Mouse (Mus musculus) forebrain, embryonic 13.5 days (tissue): ENCODE measurements around the gene Asf1b. TPM values are rescaled to one million over a fixed set of nuclear protein-coding genes. Genes with fewer than 3 reads are reported as not detected.
"Not testable (repeated sequence)": the region's sequence is repeated elsewhere in the genome, so short reads cannot be mapped to it uniquely, and the experiment has no call there.

Experiments used
- ATAC-seq: fragments of 200-750 bp; cut with Nextera tagmentation; 2 replicates; pipeline ENCODE4 v1.8.0; 2017
- H3K27ac ChIP-seq: fragments of 300-500 bp; sonication (generic); 2 replicates; pipeline ENCODE4 v1.5.1; 2015; ENCODE audit warnings: inconsistent platforms, mild to moderate bottlenecking, moderate library complexity
- H3K27me3 ChIP-seq: fragments of 300-500 bp; sonication (generic); 2 replicates; pipeline ENCODE4 v1.6.1; 2015; ENCODE audit warnings: mild to moderate bottlenecking, inconsistent platforms
- H3K36me3 ChIP-seq: fragments of 300-500 bp; sonication (generic); 2 replicates; pipeline ENCODE4 v1.6.1; 2015; ENCODE audit warnings: mild to moderate bottlenecking, inconsistent platforms; ENCODE audit not compliant: poor library complexity, severe bottlenecking
- H3K4me1 ChIP-seq: fragments of 300-500 bp; sonication (generic); 2 replicates; pipeline ENCODE4 v1.6.1; 2015; ENCODE audit warnings: inconsistent platforms
- H3K4me2 ChIP-seq: fragments of 300-500 bp; sonication (generic); 2 replicates; pipeline ENCODE4 v1.6.1; 2015; ENCODE audit warnings: inconsistent platforms, mild to moderate bottlenecking, moderate library complexity
- H3K4me3 ChIP-seq: fragments of 300-500 bp; sonication (generic); 2 replicates; pipeline ENCODE4 v1.5.1; 2015; ENCODE audit warnings: mild to moderate bottlenecking, inconsistent platforms
- H3K9ac ChIP-seq: fragments of 300-500 bp; sonication (generic); 2 replicates; pipeline ENCODE4 v1.6.1; 2015; ENCODE audit warnings: mild to moderate bottlenecking, inconsistent platforms
- H3K9me3 ChIP-seq: fragments of 300-500 bp; sonication (generic); replicated peaks from 2 replicates; pipeline ENCODE4 v1.6.1; 2016; ENCODE audit warnings: inconsistent platforms
- WGBS: fragments of 180-500 bp; shearing (Covaris S2); methylation state at CpG from one replicate; pipeline ENCODE4 v1.1.7; 2015; 5-methylcytosine and 5-hydroxymethylcytosine counted together
- polyA plus RNA-seq: library from polyadenylated mRNA; unstranded; fragments of >200 nt; fragmentation: Nextera tagmentation; extraction: Ambion mirVana; gene quantifications from 2 replicates; pipeline ENCODE4 v1.2.1, GENCODE M21; 2015

Gene Asf1b
- polyA plus RNA-seq, 1 experiment from 2014 or later, result 44.9 TPM

- ATAC-seq, result no peak
- peak overlapping the region; percentile 78 for H3K9ac ChIP-seq
- peak overlapping the region; percentile 76 for H3K4me3 ChIP-seq
- WGBS, result 66% methylated on average over 16 of the region's 16 CpGs
- peaks cover 37% of the 10 kb centered on the region for H3K4me1 ChIP-seq
- peaks cover 42% of the 10 kb centered on the region for H3K36me3 ChIP-seq
- H3K4me2 ChIP-seq, result peak overlapping the region; percentile 84
- no peaks in the 10 kb centered on the region for H3K9me3 ChIP-seq
- H3K27ac ChIP-seq, result no peak overlapping the region; the same call in 1 of the 2 replicates
- H3K27me3 ChIP-seq, result peaks cover 32% of the 10 kb centered on the region
Measured at GRCm38 (mm10) chr8:83999057-83999705, 43.9 kb downstream of the Asf1b start.

- no peaks in the 10 kb centered on the region for H3K9me3 ChIP-seq
- peaks cover 40% of the 10 kb centered on the region for H3K4me1 ChIP-seq
- 86% methylated on average over 2 of the region's 2 CpGs for WGBS
- peaks cover 35% of the 10 kb centered on the region for H3K36me3 ChIP-seq
- H3K27ac ChIP-seq, result no peak overlapping the region
- peaks cover 32% of the 10 kb centered on the region for H3K27me3 ChIP-seq
- ATAC-seq, result no peak
- peak overlapping the region; percentile 78; the same call in 1 of the 2 replicates for H3K9ac ChIP-seq
- H3K4me2 ChIP-seq, result no peak overlapping the region
- no peak overlapping the region; the same call in 1 of the 2 replicates for H3K4me3 ChIP-seq
Measured at GRCm38 (mm10) chr8:83999825-84000224, 44.5 kb downstream of the Asf1b start.

- H3K36me3 ChIP-seq, result peaks cover 33% of the 10 kb centered on the region
- peak within 1 kb of the TSS; percentile 43 for H3K4me2 ChIP-seq
- no peaks in the 10 kb centered on the region for H3K9me3 ChIP-seq
- peaks cover 32% of the 10 kb centered on the region for H3K27me3 ChIP-seq
- no peak for ATAC-seq
- H3K27ac ChIP-seq, result no peak within 1 kb of the TSS
- WGBS, result 15% methylated on average over 61 of the region's 61 CpGs
- peak within 1 kb of the TSS; percentile 43; the same call in 1 of the 2 replicates for H3K9ac ChIP-seq
- peaks cover 42% of the 10 kb centered on the region for H3K4me1 ChIP-seq
- H3K4me3 ChIP-seq, result peak within 1 kb of the TSS; percentile 10; the same call in 1 of the 2 replicates
Measured at GRCm38 (mm10) chr8:84001281-84002000, 46.1 kb downstream of the Asf1b start, which contains the start of gene 1700067K01Rik. TSS of gene 1700067K01Rik (plus strand) at chr8:84001502.

- Histone ChIP-seq H3K9ac (no peak overlapping the region), H3K4me3 (no peak overlapping the region), H3K27ac (no peak overlapping the region), H3K4me1 (peaks cover 39% of the 10 kb centered on the region), H3K9me3 (no peaks in the 10 kb centered on the region), H3K27me3 (peaks cover 32% of the 10 kb centered on the region), H3K4me2 (0 out of 2 replicates have a peak overlapping the region, but pooled peaks have one; percentile 21), H3K36me3 (peaks cover 33% of the 10 kb centered on the region)
- ATAC-seq, result no peak
- WGBS, result 58% methylated on average over 12 of the region's 12 CpGs
Measured at GRCm38 (mm10) chr8:84002957-84003611, 47.8 kb downstream of the Asf1b start.

- H3K27me3 ChIP-seq, result peaks cover 32% of the 10 kb centered on the region
- H3K9me3 ChIP-seq, result no peaks in the 10 kb centered on the region
- WGBS, result 76% methylated on average over 6 of the region's 6 CpGs
- H3K9ac ChIP-seq, result 0 out of 2 replicates have a peak overlapping the region, but pooled peaks have one; percentile 70
- peaks cover 38% of the 10 kb centered on the region for H3K4me1 ChIP-seq
- peak overlapping the region; percentile 70 for H3K4me2 ChIP-seq
- H3K4me3 ChIP-seq, result peak overlapping the region; percentile 50
- H3K27ac ChIP-seq, result no peak overlapping the region
- peaks cover 33% of the 10 kb centered on the region for H3K36me3 ChIP-seq
- ATAC-seq, result no peak
Measured at GRCm38 (mm10) chr8:84003612-84004246, 48.4 kb downstream of the Asf1b start.

- Histone ChIP-seq H3K4me3 (peak overlapping the region; percentile 50), H3K4me1 (peaks cover 28% of the 10 kb centered on the region), H3K9ac (peak overlapping the region; percentile 70), H3K36me3 (peaks cover 31% of the 10 kb centered on the region), H3K27me3 (peaks cover 32% of the 10 kb centered on the region), H3K9me3 (no peaks in the 10 kb centered on the region), H3K27ac (peak overlapping the region; percentile 27; the same call in 1 of the 2 replicates), H3K4me2 (peak overlapping the region; percentile 70)
- ATAC-seq, result peak; percentile 90
- WGBS, result 1% methylated on average over 30 of the region's 30 CpGs
Measured at GRCm38 (mm10) chr8:84004533-84005201, 49.4 kb downstream of the Asf1b start.

GRCm38 (mm10) chr8:84005502-84005901 is 50.2 kb downstream of the Asf1b start:
- not testable (repeated sequence) for H3K9me3 ChIP-seq, ATAC-seq, H3K9ac ChIP-seq, H3K4me3 ChIP-seq, H3K4me2 ChIP-seq, H3K27ac ChIP-seq
- 94% methylated on average over 7 of the region's 7 CpGs for WGBS
- H3K27me3 ChIP-seq, result peaks cover 30% of the 10 kb centered on the region
- H3K36me3 ChIP-seq, result peaks cover 22% of the 10 kb centered on the region
- peaks cover 27% of the 10 kb centered on the region for H3K4me1 ChIP-seq

GRCm38 (mm10) chr8:84008362-84008761 is 53.1 kb downstream of the Asf1b start:
- ATAC-seq, result no peak

GRCm38 (mm10) chr8:84009876-84010275 is 54.6 kb downstream of the Asf1b start:
- Histone ChIP-seq H3K4me2 (no peak overlapping the region), H3K9ac (no peak overlapping the region), H3K9me3 (no peaks in the 10 kb centered on the region), H3K27ac (no peak overlapping the region), H3K4me3 (0 out of 2 replicates have a peak overlapping the region, but pooled peaks have one; percentile 2), H3K27me3 (peaks cover 42% of the 10 kb centered on the region), H3K36me3 (no peaks in the 10 kb centered on the region), H3K4me1 (peaks cover 29% of the 10 kb centered on the region)
- 2% methylated on average over 11 of the region's 11 CpGs for WGBS
- ATAC-seq, result no peak

More at GRCm38 (mm10) chr8:84008362-84008761, 53.1 kb downstream of the Asf1b start:
- H3K4me3 ChIP-seq, result no peak overlapping the region
- no peaks in the 10 kb centered on the region for H3K9me3 ChIP-seq
- no peak overlapping the region for H3K9ac ChIP-seq
- peaks cover 35% of the 10 kb centered on the region for H3K27me3 ChIP-seq
- H3K4me2 ChIP-seq, result no peak overlapping the region
- 30% methylated on average over 7 of the region's 7 CpGs for WGBS
- H3K27ac ChIP-seq, result no peak overlapping the region
- peaks cover 38% of the 10 kb centered on the region for H3K4me1 ChIP-seq
- no peaks in the 10 kb centered on the region for H3K36me3 ChIP-seq

GRCm38 (mm10) chr8:84010625-84011611 is 55.6 kb downstream of the Asf1b start:
- no peaks in the 10 kb centered on the region for H3K36me3 ChIP-seq
- peak overlapping the region; percentile 64 for H3K9ac ChIP-seq
- H3K27ac ChIP-seq, result no peak overlapping the region
- 1% methylated on average over 78 of the region's 83 CpGs for WGBS
- no peaks in the 10 kb centered on the region for H3K9me3 ChIP-seq
- peak; percentile 55 for ATAC-seq
- peak overlapping the region; percentile 53 for H3K4me3 ChIP-seq
- H3K27me3 ChIP-seq, result peaks cover 42% of the 10 kb centered on the region
- peak overlapping the region; percentile 98 for H3K4me2 ChIP-seq
- H3K4me1 ChIP-seq, result peaks cover 26% of the 10 kb centered on the region
